Mouse (Mus musculus): ENCODE data around the gene Pard3.

Gene Pard3

GRCm38 (mm10) chr8:127592648-127593574 lies 529.2 kb downstream of the Pard3 start:
- in situ Hi-C loops (cut with MboI, MseI) = loop anchor here (10.0 kb wide), 1 partner anchor 772 kb away; no protein-coding TSS in a partner anchor

DNA sequence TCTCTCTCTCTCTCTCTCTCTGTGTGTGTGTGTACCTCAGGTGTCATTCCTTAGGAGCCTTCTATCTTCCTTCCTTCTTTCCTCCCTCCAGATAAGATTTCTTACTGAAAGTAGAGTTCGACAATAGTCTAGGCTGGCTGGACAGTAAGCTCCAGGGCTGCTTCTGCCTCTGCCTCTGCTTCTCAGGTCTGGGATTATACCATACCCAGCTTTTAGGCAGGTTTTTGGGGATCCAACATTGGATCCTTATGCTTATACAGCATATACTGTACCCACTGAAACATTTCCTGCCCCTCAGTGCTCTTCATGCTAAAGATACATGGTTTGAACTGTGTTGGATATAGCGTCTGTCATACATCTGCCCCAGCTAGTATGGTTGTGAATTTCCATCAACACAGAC lies 536.9 kb downstream of the Pard3 start:
- in situ Hi-C loops (cut with MboI, MseI) = no loop called here

- in situ Hi-C loops (cut with MboI, MseI) = no loop called here
Measured at GRCm38 (mm10) chr8:127603062-127603461, 539.4 kb downstream of the Pard3 start.

DNA sequence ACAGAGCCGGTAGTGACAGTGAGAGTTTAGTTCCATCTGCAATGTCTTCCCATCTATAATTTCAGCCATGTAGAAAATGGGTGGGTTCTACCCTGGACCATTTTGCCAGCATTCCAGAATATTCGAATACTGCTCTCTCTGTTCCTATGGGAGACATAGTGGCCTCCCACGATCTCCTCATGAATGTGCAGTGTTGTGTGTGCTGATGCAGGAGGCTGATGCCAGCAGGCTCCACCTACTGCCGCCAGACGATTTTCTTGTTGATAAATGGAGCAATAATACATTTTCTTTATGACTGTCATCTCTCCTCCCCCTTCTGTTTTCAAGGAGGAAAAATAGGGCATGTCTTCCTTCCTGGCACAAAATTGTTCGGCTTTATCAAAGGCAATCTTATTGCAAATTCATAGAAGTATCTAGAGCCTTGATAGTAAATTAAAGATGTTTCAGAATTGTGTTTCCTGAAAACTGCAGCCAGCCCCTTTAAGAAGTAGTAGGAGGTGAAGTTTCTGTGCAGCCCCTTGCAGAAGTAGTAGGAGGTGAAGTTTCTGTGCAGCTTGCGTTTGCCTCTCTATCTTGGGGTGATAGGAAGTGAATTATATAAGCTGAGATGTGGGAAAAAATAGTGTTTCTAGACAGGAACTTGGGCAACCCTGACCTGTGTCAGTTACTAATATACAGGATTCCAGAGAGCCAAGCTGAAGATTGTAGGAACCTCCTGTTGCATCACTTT lies 545.0 kb downstream of the Pard3 start:
- in situ Hi-C loops (cut with MboI, MseI) = no loop called here

DNA sequence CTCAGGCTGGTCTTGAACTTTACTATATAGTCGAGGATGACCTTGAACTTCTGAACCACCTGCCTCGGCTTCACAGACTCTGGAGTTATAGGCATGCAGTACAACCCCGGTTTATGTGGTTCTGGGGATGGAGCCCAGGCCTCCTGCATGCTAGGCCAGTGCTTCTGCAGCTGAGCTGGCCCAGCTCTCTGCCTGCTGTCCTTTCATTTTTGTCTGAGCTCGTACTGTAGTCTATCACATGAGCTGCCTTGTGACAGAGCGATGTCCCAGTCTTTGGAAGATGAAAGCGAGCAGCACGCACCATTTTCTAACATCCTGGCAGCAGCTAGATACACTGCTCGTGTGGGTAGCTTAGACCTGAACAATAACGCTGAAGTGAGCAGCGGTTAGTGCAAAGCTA lies 545.6 kb downstream of the Pard3 start:
- in situ Hi-C loops (cut with MboI, MseI) = no loop called here

DNA sequence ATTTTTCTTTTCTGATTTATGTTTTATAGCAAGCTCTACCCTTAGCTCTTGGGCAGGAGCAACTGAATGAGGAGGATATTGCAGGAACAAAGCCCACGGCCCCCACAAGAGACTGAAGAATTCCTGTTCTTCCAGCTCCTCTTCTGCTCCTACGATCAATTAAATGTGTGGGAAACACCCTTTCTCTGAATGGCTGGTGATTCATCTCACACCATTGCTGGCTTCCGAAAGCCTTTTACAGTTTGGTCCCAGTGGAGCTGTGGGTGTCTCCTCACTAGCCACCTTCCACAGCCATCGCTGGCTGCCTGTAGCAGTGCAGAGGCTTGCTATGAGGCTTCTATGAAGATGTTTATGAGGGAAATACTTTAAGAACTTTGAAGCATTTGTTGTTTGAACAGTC lies 550.5 kb downstream of the Pard3 start:
- in situ Hi-C loops (cut with MboI, MseI) = no loop called here

DNA sequence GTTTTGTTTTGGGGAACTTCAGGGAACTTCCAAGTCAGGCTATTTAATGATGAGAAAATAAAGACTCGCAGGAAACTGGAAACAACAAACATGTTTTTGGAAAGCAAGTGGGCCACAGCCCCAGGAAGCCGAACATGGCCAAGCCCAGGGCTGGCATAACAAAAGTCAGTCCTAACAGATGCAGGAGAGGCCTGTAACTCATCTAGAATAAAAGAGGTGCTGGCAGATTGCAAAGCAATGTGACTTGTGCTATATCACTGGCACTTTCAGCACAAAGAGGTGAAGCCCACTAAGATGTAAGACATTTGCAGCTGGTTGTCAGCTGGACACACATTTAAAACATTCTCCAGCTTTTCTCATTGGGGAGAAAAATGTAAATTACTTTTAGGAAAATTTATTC lies 553.0 kb downstream of the Pard3 start:
- in situ Hi-C loops (cut with MboI, MseI) = no loop called here

DNA sequence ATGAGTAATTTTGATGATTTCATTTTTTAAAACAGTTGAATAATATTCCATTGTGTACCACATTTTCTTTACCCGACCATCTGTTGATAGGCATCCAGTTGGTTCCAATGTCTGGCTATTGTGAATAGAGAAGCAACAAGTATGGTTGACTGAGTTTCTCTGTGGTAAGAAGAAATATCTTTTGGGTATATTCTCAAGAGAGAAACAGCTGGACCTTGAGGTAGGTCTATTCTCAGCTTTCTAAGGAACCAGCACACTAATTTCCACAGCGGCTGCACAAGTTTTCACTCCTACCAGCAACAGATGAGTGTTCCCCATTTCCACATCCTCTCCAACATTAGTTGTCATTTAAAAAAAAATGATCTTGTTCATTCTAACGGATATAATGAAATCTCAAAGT lies 558.4 kb downstream of the Pard3 start:
- in situ Hi-C loops (cut with MboI, MseI) = no loop called here

DNA sequence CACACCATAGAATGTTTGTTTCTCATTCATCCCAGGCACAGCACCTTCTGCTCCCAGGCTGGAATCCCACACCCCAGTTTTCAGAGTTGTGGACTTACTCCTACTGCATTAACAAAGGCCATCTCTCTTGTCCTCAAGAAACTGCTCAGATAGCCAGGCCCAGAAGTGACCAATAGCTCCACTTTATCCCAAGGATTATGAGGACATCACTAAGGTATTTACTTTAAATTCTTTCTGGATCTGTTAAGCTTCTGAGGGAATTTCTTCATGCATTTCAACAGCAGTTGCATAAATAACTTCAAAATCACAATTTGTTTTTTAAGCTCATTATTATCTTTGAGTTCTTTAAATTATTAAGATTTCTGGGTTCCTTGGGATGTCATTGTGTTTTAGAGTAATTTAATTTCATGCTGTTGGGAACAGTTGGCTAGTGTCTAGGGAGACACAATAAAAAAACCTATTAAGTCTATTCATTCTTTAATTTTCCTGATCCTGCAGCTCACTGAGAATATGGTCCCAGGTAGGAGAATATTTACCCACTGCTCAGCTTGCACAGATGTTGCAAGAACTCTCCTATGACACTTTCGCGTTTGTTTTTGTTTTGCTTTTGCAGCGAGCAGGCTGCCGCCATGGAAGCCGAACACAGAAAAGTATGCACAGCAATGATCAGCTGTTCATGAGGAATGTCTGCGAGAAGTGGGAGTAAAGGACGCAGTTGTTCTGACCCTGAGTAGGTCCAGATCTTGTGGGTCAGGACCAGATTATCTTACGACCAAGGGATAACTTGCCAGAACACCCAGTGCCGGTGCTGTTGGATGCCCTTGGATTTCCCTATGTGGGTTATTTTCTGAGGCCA lies 574.8 kb downstream of the Pard3 start:
- in situ Hi-C loops (cut with MboI, MseI) = no loop called here

DNA sequence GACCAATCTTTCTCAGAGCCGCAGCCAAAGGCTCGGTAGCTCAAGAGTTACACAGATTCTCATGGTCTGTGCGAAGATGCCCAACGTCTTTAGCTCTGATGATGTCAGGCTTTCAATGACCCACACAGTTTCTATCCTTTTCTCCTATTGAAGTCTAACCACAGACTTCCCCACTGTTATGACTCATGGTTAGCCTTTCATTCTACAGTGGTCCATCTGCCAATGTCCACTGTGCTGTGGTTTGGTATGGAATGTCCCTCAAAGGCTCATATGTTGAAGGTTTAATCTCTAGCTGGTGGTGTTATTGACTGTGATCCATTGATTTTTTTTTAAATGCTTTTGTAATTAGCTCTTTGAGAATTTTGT lies 575.4 kb downstream of the Pard3 start:
- in situ Hi-C loops (cut with MboI, MseI) = no loop called here

GRCm38 (mm10) chr8:127655559-127655958 lies 591.9 kb downstream of the Pard3 start:
- in situ Hi-C loops (cut with MboI, MseI) = no loop called here
